Mouse (Mus musculus) ES-Bruce4 (cell line): ENCODE results near the gene Gss. TPM values are rescaled to one million over a fixed set of nuclear protein-coding genes. Genes with fewer than 3 reads are reported as not detected.

Experiments
- H3K27ac ChIP-seq: 2 replicates; pipeline ENCODE4 v1.5.1; 2012; ENCODE audit warnings: low read length, inconsistent platforms; ENCODE audit not compliant: insufficient read depth
- H3K27me3 ChIP-seq: 2 replicates; pipeline ENCODE4 v1.6.1; 2012; ENCODE audit warnings: mild to moderate bottlenecking, low read length, inconsistent platforms; ENCODE audit not compliant: control insufficient read depth, poor library complexity, insufficient read depth, severe bottlenecking
- H3K36me3 ChIP-seq: 2 replicates; pipeline ENCODE4 v1.6.1; 2012; ENCODE audit warnings: inconsistent platforms, mild to moderate bottlenecking, low read length, moderate library complexity; ENCODE audit not compliant: control insufficient read depth, poor library complexity, insufficient read depth, severe bottlenecking
- H3K4me1 ChIP-seq: one replicate; pipeline ENCODE4 v1.8.1; 2011; ENCODE audit warnings: low read length; ENCODE audit not compliant: control insufficient read depth, insufficient read depth
- H3K4me3 ChIP-seq: 2 replicates; pipeline ENCODE4 v1.5.1; 2011; ENCODE audit warnings: low read depth, mild to moderate bottlenecking, low read length
- H3K9ac ChIP-seq: 2 replicates; pipeline ENCODE4 v1.6.1; 2012; ENCODE audit warnings: low read depth, mild to moderate bottlenecking, inconsistent platforms; ENCODE audit not compliant: poor library complexity, severe bottlenecking
- H3K9me3 ChIP-seq: replicated peaks from 2 replicates; pipeline ENCODE4 v1.6.1; 2012; ENCODE audit warnings: mild to moderate bottlenecking, low read length, inconsistent platforms; ENCODE audit not compliant: control insufficient read depth, poor library complexity, insufficient read depth, severe bottlenecking
- CTCF ChIP-seq: IDR thresholded peaks from one replicate; pipeline ENCODE4 v1.8.1; 2011; ENCODE audit warnings: low read depth, low read length
- EP300 ChIP-seq: IDR thresholded peaks from 2 replicates; pipeline ENCODE4 v1.6.1; 2011; ENCODE audit warnings: low read depth, low read length; ENCODE audit not compliant: insufficient read depth
- POLR2A ChIP-seq: IDR thresholded peaks from one replicate; pipeline ENCODE4 v1.8.1; 2011; ENCODE audit warnings: low read length; ENCODE audit not compliant: insufficient read depth
- polyA plus RNA-seq: library from polyadenylated mRNA; stranded (reverse); fragments of >200 nt; gene quantifications from 2 replicates; pipeline ENCODE4 v1.2.4, GENCODE M21; 2011; ENCODE audit warnings: low read depth; ENCODE audit not compliant: missing spikeins, insufficient read depth, insufficient read length

Gss gene
- polyA plus RNA-seq, 1 experiment: 14.8 TPM

DNA sequence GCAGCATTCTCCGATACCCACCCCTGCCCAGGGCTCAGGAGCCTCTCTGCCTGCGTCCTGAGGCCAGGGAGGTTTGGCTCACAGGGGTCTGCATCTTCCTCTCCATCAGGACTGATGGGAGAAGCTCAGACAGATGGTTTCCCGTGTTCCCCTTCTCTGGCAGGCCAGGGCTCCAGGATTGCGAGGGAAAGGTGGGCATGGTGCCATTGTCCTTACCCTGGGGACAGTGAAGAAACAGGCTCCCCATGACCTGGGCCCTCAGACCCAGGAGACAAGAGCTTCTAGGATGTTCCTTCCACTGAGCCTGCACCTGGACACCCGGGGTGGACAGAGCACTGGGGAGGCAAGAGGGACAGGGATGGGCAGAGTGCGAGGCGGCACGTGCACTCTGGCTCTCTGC, 42.0 kb upstream of the Gss start:
- Histone ChIP-seq H3K9me3 (no peaks in the 10 kb centered on the region), H3K4me3 (no peak overlapping the region), H3K27me3 (no peaks in the 10 kb centered on the region), H3K36me3 (no peaks in the 10 kb centered on the region), H3K4me1 (no peaks in the 10 kb centered on the region), H3K27ac (no peak overlapping the region), H3K9ac (no peak overlapping the region)
- TF ChIP-seq POLR2A: no peak
- no peak for TF ChIP-seq EP300
- no peak for TF ChIP-seq CTCF

DNA sequence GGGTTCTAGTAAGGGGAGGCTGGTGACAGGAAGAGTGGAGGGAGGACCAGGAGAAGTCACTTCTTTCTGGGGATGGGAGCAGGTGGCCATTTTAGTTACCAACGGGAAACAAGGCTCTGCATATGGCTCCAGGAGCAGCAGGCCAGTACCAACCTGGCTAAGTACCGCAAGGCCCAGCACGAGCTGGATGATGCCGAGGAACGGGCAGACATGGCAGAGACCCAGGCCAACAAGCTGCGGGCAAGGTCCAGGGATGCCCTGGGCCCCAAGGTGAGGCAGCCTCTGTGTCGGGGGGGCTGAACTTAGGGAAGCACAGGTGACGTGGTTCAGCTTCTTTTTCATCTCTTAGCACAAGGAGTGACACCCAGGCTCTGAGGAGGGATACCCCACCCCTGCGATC, 41.1 kb upstream of the Gss start:
- Histone ChIP-seq H3K36me3 (no peaks in the 10 kb centered on the region), H3K27ac (no peak overlapping the region), H3K9ac (no peak overlapping the region), H3K4me1 (no peaks in the 10 kb centered on the region), H3K4me3 (no peak overlapping the region), H3K27me3 (no peaks in the 10 kb centered on the region), H3K9me3 (no peaks in the 10 kb centered on the region)
- no peak for TF ChIP-seq EP300
- no peak for TF ChIP-seq CTCF
- no peak for TF ChIP-seq POLR2A

DNA sequence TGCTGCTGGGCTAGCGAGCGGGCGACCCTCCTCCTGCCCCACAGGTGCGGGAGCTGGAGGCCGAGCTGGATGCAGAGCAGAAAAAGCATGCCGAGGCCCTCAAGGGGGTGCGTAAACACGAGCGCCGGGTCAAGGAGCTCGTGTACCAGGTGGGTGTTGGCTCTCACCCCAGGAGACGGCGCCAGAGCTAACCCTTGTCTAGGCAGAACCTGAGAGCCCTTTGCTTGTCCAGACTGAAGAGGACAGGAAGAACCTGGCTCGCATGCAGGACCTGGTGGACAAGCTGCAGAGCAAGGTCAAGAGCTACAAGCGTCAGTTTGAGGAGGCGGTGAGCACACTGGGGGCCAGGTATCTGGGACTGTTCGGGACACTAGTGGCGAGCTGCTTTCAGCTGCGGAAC, 40.5 kb upstream of the Gss start:
- Histone ChIP-seq H3K27ac (no peak overlapping the region), H3K4me3 (peak overlapping the region; percentile 27), H3K9me3 (no peaks in the 10 kb centered on the region), H3K36me3 (no peaks in the 10 kb centered on the region), H3K4me1 (no peaks in the 10 kb centered on the region), H3K27me3 (no peaks in the 10 kb centered on the region), H3K9ac (peak overlapping the region; percentile 10; the same call in 1 of the 2 replicates)
- TF ChIP-seq EP300 (no peak), CTCF (no peak), POLR2A (no peak)

DNA sequence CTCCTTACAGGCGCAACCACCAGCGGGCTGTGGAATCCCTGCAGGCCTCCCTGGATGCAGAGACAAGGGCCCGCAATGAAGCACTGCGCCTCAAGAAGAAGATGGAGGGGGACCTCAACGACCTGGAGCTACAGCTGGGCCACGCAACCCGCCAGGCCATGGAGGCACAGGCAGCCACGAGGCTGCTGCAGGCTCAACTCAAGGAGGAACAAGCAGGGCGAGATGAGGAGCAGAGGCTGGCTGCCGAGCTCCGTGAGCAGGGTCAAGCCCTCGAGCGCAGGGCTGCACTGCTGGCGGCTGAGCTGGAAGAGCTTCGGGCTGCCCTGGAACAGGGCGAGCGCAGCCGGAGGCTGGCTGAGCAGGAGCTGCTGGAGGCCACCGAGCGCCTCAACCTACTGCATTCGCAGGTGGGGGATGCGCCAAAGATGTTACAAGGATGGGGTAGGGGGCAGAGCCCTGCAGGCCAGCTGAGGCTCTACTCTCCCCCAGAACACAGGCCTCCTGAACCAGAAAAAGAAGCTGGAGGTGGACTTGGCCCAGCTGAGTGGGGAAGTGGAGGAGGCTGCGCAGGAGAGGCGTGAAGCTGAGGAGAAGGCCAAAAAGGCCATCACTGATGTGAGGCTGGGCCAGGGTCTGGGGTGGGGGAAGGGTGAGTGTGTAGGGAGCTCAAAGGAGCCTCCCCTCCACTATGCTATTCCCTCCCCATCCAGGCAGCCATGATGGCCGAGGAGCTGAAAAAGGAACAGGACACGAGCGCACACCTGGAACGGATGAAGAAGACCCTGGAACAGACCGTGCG, 39.7 kb upstream of the Gss start:
- no peaks in the 10 kb centered on the region for H3K36me3 ChIP-seq
- no peaks in the 10 kb centered on the region for H3K27me3 ChIP-seq
- no peak overlapping the region for H3K27ac ChIP-seq
- TF ChIP-seq CTCF: no peak
- no peak for TF ChIP-seq POLR2A
- TF ChIP-seq EP300: no peak
- peak overlapping the region; percentile 27 for H3K4me3 ChIP-seq
- no peaks in the 10 kb centered on the region for H3K9me3 ChIP-seq
- H3K4me1 ChIP-seq: no peaks in the 10 kb centered on the region
- H3K9ac ChIP-seq: peak overlapping the region; percentile 10; the same call in 1 of the 2 replicates

DNA sequence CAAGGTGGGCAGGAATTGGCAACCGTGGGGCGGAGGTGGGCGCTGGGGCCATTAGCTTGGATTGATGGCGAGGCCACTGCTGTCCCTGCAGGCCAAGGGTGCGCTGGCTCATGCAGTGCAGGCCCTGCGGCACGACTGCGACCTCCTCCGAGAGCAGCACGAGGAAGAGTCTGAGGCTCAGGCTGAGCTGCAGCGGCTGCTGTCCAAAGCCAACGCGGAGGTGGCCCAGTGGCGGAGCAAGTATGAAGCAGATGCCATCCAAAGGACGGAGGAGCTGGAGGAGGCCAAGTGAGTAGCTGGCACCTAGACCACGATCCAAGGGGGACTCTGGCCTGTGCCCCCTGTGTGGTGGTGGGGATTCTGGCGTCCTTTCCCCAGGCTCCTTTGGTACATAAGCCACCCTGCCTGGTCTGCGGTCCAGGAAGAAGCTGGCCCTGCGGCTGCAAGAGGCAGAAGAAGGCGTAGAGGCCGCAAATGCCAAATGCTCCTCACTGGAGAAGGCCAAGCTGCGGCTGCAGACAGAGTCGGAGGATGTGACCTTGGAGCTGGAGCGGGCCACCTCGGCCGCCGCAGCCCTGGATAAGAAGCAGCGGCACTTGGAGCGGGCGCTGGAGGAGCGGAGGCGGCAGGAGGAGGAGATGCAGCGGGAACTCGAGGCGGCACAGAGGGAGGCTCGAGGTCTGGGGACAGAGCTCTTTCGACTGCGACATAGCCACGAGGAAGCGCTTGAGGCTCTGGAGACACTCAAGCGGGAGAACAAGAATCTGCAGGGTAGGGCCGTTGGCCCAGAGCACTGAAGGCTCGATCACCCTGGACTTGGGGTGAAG, 38.2 kb upstream of the Gss start:
- no peak overlapping the region for H3K27ac ChIP-seq

More for the DNA sequence above, 38.2 kb upstream of the Gss start:
- Histone ChIP-seq H3K9ac (peak overlapping the region; percentile 17; the same call in 1 of the 2 replicates), H3K4me3 (peak overlapping the region; percentile 56), H3K36me3 (no peaks in the 10 kb centered on the region), H3K27me3 (no peaks in the 10 kb centered on the region), H3K9me3 (no peaks in the 10 kb centered on the region), H3K4me1 (no peaks in the 10 kb centered on the region)
- TF ChIP-seq EP300 (no peak), POLR2A (no peak), CTCF (no peak)
